Mouse (Mus musculus) effector memory CD4-positive, alpha-beta T cell, adult 5 months (primary cell): ENCODE results near the gene Trp53inp2. TPM values are rescaled to one million over a fixed set of nuclear protein-coding genes. Genes with fewer than 3 reads are reported as not detected.

ENCODE experiments used
- polyA plus RNA-seq: library from polyadenylated mRNA; unstranded; fragments of 100-300 nt; shearing (Covaris generic); gene quantifications from one replicate; pipeline ENCODE4 v1.2.1, GENCODE M21; 2017

The Trp53inp2 gene
- polyA plus RNA-seq, result 56.3 TPM

GRCm38 (mm10) chr2:155380261-155381059 is at the start of gene Trp53inp2:
Gene Trp53inp2, plus strand, starts transcription at chr2:155381059.

GRCm38 (mm10) chr2:155356971-155357591 is 23.8 kb upstream of the Trp53inp2 start, which contains the start of gene Pigu:
Gene Pigu, minus strand, starts transcription at chr2:155357430.

Other genes starting within 250 kb of the Trp53inp2 start
- gene Itch, start 247.6 kb upstream of the Trp53inp2 start, polyA plus RNA-seq, result 97.9 TPM
- gene Dynlrb1, start 144.5 kb upstream of the Trp53inp2 start, polyA plus RNA-seq, result 191 TPM
- 76.1 TPM for gene Map1lc3a, start 104.8 kb upstream of the Trp53inp2 start, polyA plus RNA-seq
- 30.7 TPM for gene Pigu, start 23.6 kb upstream of the Trp53inp2 start, polyA plus RNA-seq
- gene Ncoa6, start 92.8 kb downstream of the Trp53inp2 start, polyA plus RNA-seq, result 32.0 TPM
- gene Acss2, start 136.9 kb downstream of the Trp53inp2 start, polyA plus RNA-seq, result 65.3 TPM
- gene Ggt7, start 137.2 kb downstream of the Trp53inp2 start, polyA plus RNA-seq, result 6.4 TPM
- 16.2 TPM for gene Gss, start 211.8 kb downstream of the Trp53inp2 start, polyA plus RNA-seq
- gene Myh7b, start 230.2 kb downstream of the Trp53inp2 start, polyA plus RNA-seq, result not detected